In the genomic region with DNA sequence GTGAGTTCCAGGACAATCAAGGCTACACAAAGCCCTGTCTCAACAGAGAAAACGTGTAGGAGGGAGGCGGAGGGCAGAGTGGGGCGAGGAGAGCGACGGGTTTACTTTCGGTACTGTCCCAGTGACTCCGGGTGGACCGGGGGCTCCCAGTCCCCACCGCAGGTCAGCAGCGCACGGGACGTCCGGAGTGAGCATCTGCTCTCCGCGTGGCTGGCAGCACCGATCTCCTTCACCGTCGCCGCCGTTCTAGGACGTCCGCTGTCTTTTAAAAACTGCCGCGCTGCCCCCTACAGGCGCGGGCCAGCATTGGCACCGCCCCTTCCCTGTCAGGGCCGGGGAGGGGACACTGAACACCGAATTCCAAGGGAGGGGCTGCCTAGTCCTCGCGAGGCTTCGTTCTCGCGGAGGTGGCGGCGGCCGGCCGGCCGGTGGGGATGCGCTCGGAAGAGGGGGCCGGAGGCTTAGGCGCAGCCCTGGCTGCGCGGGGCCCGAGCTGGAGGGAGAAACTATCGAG, we compare ENCODE assay signal across 8 mouse cellular contexts. TPM values are rescaled to one million over a fixed set of nuclear protein-coding genes. Genes with fewer than 3 reads are reported as not detected.
DNase-seq lines count a peak whose midpoint lies in the region; ATAC-seq and TF ChIP-seq lines count a peak whose summit lies in the region.

A gene (plus strand): TSS at position 366 of the 514 bp plus-strand sequence.

- no peaks in the 10 kb centered on the region for H3K27me3 ChIP-seq in hindbrain, embryonic 10.5 days (ENCODE audit: insufficient read depth, poor library complexity, severe bottlenecking)
- no peaks in the 10 kb centered on the region for H3K27me3 ChIP-seq in lung, postnatal 0 days (replicated peaks; ENCODE audit: insufficient read depth, low read length)

- under 1% methylated on average over 47 of the region's 47 CpGs for WGBS in hindbrain, embryonic 10.5 days
- WGBS in lung, postnatal 0 days, result under 1% methylated on average over 46 of the region's 47 CpGs

- peak within 1 kb of the TSS; percentile 75 for H3K4me3 ChIP-seq in hindbrain, embryonic 10.5 days
- H3K4me3 ChIP-seq in lung, postnatal 0 days (ENCODE audit: low read depth, low read length), result peak within 1 kb of the TSS; percentile 80

- no peaks in the 10 kb centered on the region for H3K9me3 ChIP-seq in hindbrain, embryonic 10.5 days
- no peaks in the 10 kb centered on the region for H3K9me3 ChIP-seq in lung, postnatal 0 days (ENCODE audit: low read length)

- peak within 1 kb of the TSS; percentile 99 for H3K27ac ChIP-seq in hindbrain, embryonic 10.5 days
- peak within 1 kb of the TSS; percentile 99 for H3K27ac ChIP-seq in lung, postnatal 0 days (ENCODE audit: low read length)

- peak; percentile 90 for TF ChIP-seq CTCF in lung, postnatal 0 days (IDR thresholded peaks at IDR 0.05)

- peak; percentile 65 for TF ChIP-seq EP300 in lung, postnatal 0 days (IDR thresholded peaks at IDR 0.05)

- H3K9ac ChIP-seq in lung, postnatal 0 days (replicated peaks; ENCODE audit: low read depth), result peak within 1 kb of the TSS; percentile 98

- H3K4me1 ChIP-seq in hindbrain, embryonic 10.5 days (replicated peaks), result peaks cover 15% of the 10 kb centered on the region
- no peaks in the 10 kb centered on the region for H3K4me1 ChIP-seq in lung, postnatal 0 days (ENCODE audit: insufficient read depth, low read depth, low read length)

- peaks cover 51% of the 10 kb centered on the region for H3K36me3 ChIP-seq in hindbrain, embryonic 10.5 days
- H3K36me3 ChIP-seq in lung, postnatal 0 days (ENCODE audit: insufficient read depth, low read length), result 0 out of 2 replicates have a peak, but pooled peaks cover 2% of the 10 kb centered on the region

- DNase-seq in MEL-GATA-1-ER (ENCODE audit: extremely low read depth, low read depth), result peak; percentile 67
- DNase-seq in cerebellum, adult 8-10 months, result peak; percentile 85
- DNase-seq in hindbrain, embryonic 10.5 days (ENCODE audit: low spot score), result peak; percentile 96
- DNase-seq in layer of hippocampus, adult 9-11 months, result peak; percentile 92
- DNase-seq in lung, postnatal 0 days (ENCODE audit: low spot score), result peak; percentile 97
- peak; percentile 88 for DNase-seq in ovary, postnatal 14 days (ENCODE audit: low spot score)
- peak; percentile 94 for DNase-seq in thymus, postnatal 14 days

- peak within 1 kb of the TSS; percentile 83 for H3K4me2 ChIP-seq in lung, postnatal 0 days (replicated peaks; ENCODE audit: low read depth, low read length)

- ATAC-seq in frontal cortex, adult (ENCODE audit: low TSS enrichment), result peak; percentile 97
- ATAC-seq in lung, postnatal 0 days, result peak; percentile 96

RNA-seq across cellular contexts. Expression of the gene that starts here (rescaled TPM):
- polyA plus RNA-seq in hindbrain, embryonic 10.5 days (2016; fragmentation: Nextera tagmentation; extraction: Ambion mirVana), result 36.0 and 36.7 TPM in 2 replicates
- 42.1 and 43.9 TPM in 2 replicates for polyA plus RNA-seq in lung, postnatal 0 days (2015; fragmentation: Nextera tagmentation; extraction: Ambion mirVana)

Comparison
In these comparisons a context has a peak if more than half of its experiments do, and no peak if none do; other contexts are left out.
1. Peak in every context shown above with its lines: DNase-seq, ATAC-seq, H3K4me3 ChIP-seq and H3K27ac ChIP-seq.